Mouse (Mus musculus): ENCODE data around the gene Ift20. TPM values are rescaled to one million over a fixed set of nuclear protein-coding genes. Genes with fewer than 3 reads are reported as not detected.
"Not testable (repeated sequence)": the region's sequence is repeated elsewhere in the genome, so short reads cannot be mapped to it uniquely, and the experiment has no call there.

Ift20 gene
- polyA plus RNA-seq, 1 experiment: 137 TPM

GRCm38 (mm10) chr11:78574975-78575374 lies 38.8 kb downstream of the Ift20 start:
- no peak for TF ChIP-seq CTCF (IDR thresholded peaks at IDR 0.05; ENCODE audit: extremely low read depth, insufficient read length, insufficient replicate concordance, low read depth, low read length)
- no peak for TF ChIP-seq POLR2A (IDR thresholded peaks at IDR 0.05; ENCODE audit: low read depth, low read length)
- WGBS: 53% methylated on average over 2 of the region's 2 CpGs
- H3K4me3 ChIP-seq (ENCODE audit: low read depth, low read length): no peak overlapping the region
- H3K4me1 ChIP-seq (ENCODE audit: control insufficient read depth, insufficient read depth, insufficient read length, low read length): no peaks in the 10 kb centered on the region
- no peak overlapping the region for H3K27ac ChIP-seq (ENCODE audit: insufficient read depth, low read depth, low read length)
- no peaks in the 10 kb centered on the region for H3K27me3 ChIP-seq (ENCODE audit: control insufficient read depth, insufficient read depth, low read length)
- peaks cover 10% of the 10 kb centered on the region for H3K36me3 ChIP-seq (ENCODE audit: control insufficient read depth, insufficient read depth, low read length)

- WGBS: 82% methylated on average over 6 of the region's 6 CpGs
- no peak overlapping the region for H3K27ac ChIP-seq (ENCODE audit: insufficient read depth, low read depth, low read length)
Observed at GRCm38 (mm10) chr11:78582848-78583247, 46.7 kb downstream of the Ift20 start.

GRCm38 (mm10) chr11:78586099-78586498 lies 49.9 kb downstream of the Ift20 start:
- no peak for TF ChIP-seq POLR2A (IDR thresholded peaks at IDR 0.05; ENCODE audit: low read depth, low read length)
- TF ChIP-seq CTCF (IDR thresholded peaks at IDR 0.05; ENCODE audit: extremely low read depth, insufficient read length, insufficient replicate concordance, low read depth, low read length): no peak
- Histone ChIP-seq H3K36me3 (ENCODE audit: control insufficient read depth, insufficient read depth, low read length) (peaks cover 18% of the 10 kb centered on the region), H3K27ac (ENCODE audit: insufficient read depth, low read depth, low read length) (no peak overlapping the region), H3K4me1 (ENCODE audit: control insufficient read depth, insufficient read depth, insufficient read length, low read length) (no peaks in the 10 kb centered on the region), H3K4me3 (ENCODE audit: low read depth, low read length) (no peak overlapping the region), H3K27me3 (ENCODE audit: control insufficient read depth, insufficient read depth, low read length) (no peaks in the 10 kb centered on the region)

More at GRCm38 (mm10) chr11:78582848-78583247, 46.7 kb downstream of the Ift20 start:
- Histone ChIP-seq H3K4me1 (ENCODE audit: control insufficient read depth, insufficient read depth, insufficient read length, low read length) (no peaks in the 10 kb centered on the region), H3K4me3 (ENCODE audit: low read depth, low read length) (no peak overlapping the region), H3K27me3 (ENCODE audit: control insufficient read depth, insufficient read depth, low read length) (no peaks in the 10 kb centered on the region), H3K36me3 (ENCODE audit: control insufficient read depth, insufficient read depth, low read length) (peaks cover 24% of the 10 kb centered on the region)
- no peak for TF ChIP-seq POLR2A (IDR thresholded peaks at IDR 0.05; ENCODE audit: low read depth, low read length)
- TF ChIP-seq CTCF (IDR thresholded peaks at IDR 0.05; ENCODE audit: extremely low read depth, insufficient read length, insufficient replicate concordance, low read depth, low read length): no peak

DNA sequence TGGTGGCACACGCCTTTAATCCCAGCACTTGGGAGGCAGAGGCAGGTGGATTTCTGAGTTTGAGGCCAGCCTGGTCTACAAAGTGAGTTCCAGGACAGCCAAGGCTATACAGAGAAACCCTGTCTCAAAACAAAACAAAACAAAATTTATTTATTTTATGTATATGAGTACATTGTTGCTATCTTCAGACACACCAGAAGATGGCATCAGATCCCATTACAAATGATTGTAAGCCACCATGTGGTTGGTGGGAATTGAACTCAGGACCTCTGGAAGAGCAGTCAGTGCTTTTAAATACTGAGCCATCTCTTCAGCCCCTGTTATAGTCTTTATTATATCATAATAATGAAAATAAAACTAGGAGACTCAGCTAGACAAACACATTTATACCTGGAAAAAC lies 51.5 kb downstream of the Ift20 start:
- not testable (repeated sequence) for H3K27ac ChIP-seq (ENCODE audit: insufficient read depth, low read depth, low read length); H3K4me3 ChIP-seq (ENCODE audit: low read depth, low read length); H3K27me3 ChIP-seq (ENCODE audit: control insufficient read depth, insufficient read depth, low read length); H3K4me1 ChIP-seq (ENCODE audit: control insufficient read depth, insufficient read depth, insufficient read length, low read length)
- peaks cover 13% of the 10 kb centered on the region for H3K36me3 ChIP-seq (ENCODE audit: control insufficient read depth, insufficient read depth, low read length)
- whole genome bisulfite sequencing: 93% methylated on average over 1 of the region's 1 CpGs

Other genes with a start within 250 kb of the Ift20 start
- 0.14 and 0.18 TPM in 2 replicates for gene BC030499, start 245.5 kb upstream of the Ift20 start, polyA plus RNA-seq (2012; rRNA removed)
- 5.1 and 7.5 TPM in 2 replicates for gene Spag5, start 234.8 kb upstream of the Ift20 start, polyA plus RNA-seq (2012; rRNA removed)
- gene Aldoc, start 213.4 kb upstream of the Ift20 start, polyA plus RNA-seq (2012; rRNA removed): 8.8 and 11.7 TPM in 2 replicates
- 47.6 and 70.8 TPM in 2 replicates for gene Pigs, start 207.9 kb upstream of the Ift20 start, polyA plus RNA-seq (2012; rRNA removed)
- gene Unc119, start 192.9 kb upstream of the Ift20 start, polyA plus RNA-seq (2012; rRNA removed): 12.7 and 13.3 TPM in 2 replicates
- gene Foxn1, start 149.8 kb upstream of the Ift20 start, polyA plus RNA-seq (2012; rRNA removed): 0.06 TPM in 1 of 2 replicates, not detected in the other
- gene Slc13a2, start 114.1 kb upstream of the Ift20 start, polyA plus RNA-seq (2012; rRNA removed): 24.9 and 374 TPM in 2 replicates
- 117 and 341 TPM in 2 replicates for gene Slc46a1, start 70.7 kb upstream of the Ift20 start, polyA plus RNA-seq (2012; rRNA removed)
- gene Sarm1, start 38.6 kb upstream of the Ift20 start, polyA plus RNA-seq (2012; rRNA removed): 0.43 and 0.60 TPM in 2 replicates
- 3.2 and 21.1 TPM in 2 replicates for gene Vtn, start 37.3 kb upstream of the Ift20 start, polyA plus RNA-seq (2012; rRNA removed)
- not detected in 2 replicates for gene Sebox, start 32.9 kb upstream of the Ift20 start, polyA plus RNA-seq (2012; rRNA removed)
- gene Tmem199, start 24.2 kb upstream of the Ift20 start, polyA plus RNA-seq (2012; rRNA removed): 3.7 and 3.8 TPM in 2 replicates
- 18.1 and 24.9 TPM in 2 replicates for gene Poldip2, start 24.2 kb upstream of the Ift20 start, polyA plus RNA-seq (2012; rRNA removed)
- gene Tnfaip1, start within 50 bp of the Ift20 start, polyA plus RNA-seq (2012; rRNA removed): 31.3 and 64.5 TPM in 2 replicates
- 32.4 and 47.0 TPM in 2 replicates for gene Tmem97, start 14.4 kb downstream of the Ift20 start, polyA plus RNA-seq (2012; rRNA removed)
- gene Nlk, start 161.0 kb downstream of the Ift20 start, polyA plus RNA-seq (2012; rRNA removed): 7.8 and 9.8 TPM in 2 replicates
- 17.8 and 27.4 TPM in 2 replicates for gene Ccnq, start 215.4 kb downstream of the Ift20 start, polyA plus RNA-seq (2012; rRNA removed)